Mouse (Mus musculus): Measurements from ENCODE around the gene Rccd1.

- TF ChIP-seq POLR2A (IDR thresholded peaks at IDR 0.05; ENCODE audit: borderline replicate concordance, extremely low read depth, insufficient read depth, insufficient read length, poor library complexity, severe bottlenecking) (no peak), CTCF (IDR thresholded peaks at IDR 0.05; ENCODE audit: borderline replicate concordance, extremely low read depth, insufficient read depth, insufficient read length) (no peak)
These were observed 19.2 kb upstream of the Rccd1 start for GRCm38 (mm10) chr7:80343270-80344018.
